Mouse (Mus musculus) heart, adult 18-20 months (tissue): ENCODE results near the gene Dmtf1. TPM values are rescaled to one million over a fixed set of nuclear protein-coding genes. Genes with fewer than 3 reads are reported as not detected.

Experiments
- total RNA-seq, 2 experiments: library from RNA; stranded (reverse); gene quantifications; 2 replicates each; pipeline ENCODE4 v1.2.3; 2021

The Dmtf1 gene
- total RNA-seq, 2 experiments from 2014 or later: 10.1 to 12.3 TPM

Other genes starting within 250 kb of the Dmtf1 start
- 10 to 100 TPM; 19.5 to 20.5 TPM for gene Crot, start 164.5 kb downstream of the Dmtf1 start, total RNA-seq
- 10 to 100 TPM; 10.0 to 12.3 TPM for gene Tmem243, start 61.1 kb downstream of the Dmtf1 start, total RNA-seq
- gene 9330182L06Rik, start 104.3 kb upstream of the Dmtf1 start, total RNA-seq: under 1 TPM; 0.27 to 0.33 TPM